Mouse (Mus musculus): ENCODE measurements around the gene Lima1. TPM values are rescaled to one million over a fixed set of nuclear protein-coding genes. Genes with fewer than 3 reads are reported as not detected.

The Lima1 gene
- polyA plus RNA-seq, 1 experiment: 22.2 TPM

- TF ChIP-seq POLR2A (IDR thresholded peaks at IDR 0.05; ENCODE audit: borderline replicate concordance, extremely low read depth, insufficient read depth, insufficient read length, poor library complexity, severe bottlenecking): no peak
- TF ChIP-seq CTCF (IDR thresholded peaks at IDR 0.05; ENCODE audit: borderline replicate concordance, extremely low read depth, insufficient read depth, insufficient read length): no peak
- DNase-seq (ENCODE audit: low read depth): peak; percentile 58
These were observed 9.3 kb downstream of the Lima1 start for GRCm38 (mm10) chr15:99865942-99866341.

DNA sequence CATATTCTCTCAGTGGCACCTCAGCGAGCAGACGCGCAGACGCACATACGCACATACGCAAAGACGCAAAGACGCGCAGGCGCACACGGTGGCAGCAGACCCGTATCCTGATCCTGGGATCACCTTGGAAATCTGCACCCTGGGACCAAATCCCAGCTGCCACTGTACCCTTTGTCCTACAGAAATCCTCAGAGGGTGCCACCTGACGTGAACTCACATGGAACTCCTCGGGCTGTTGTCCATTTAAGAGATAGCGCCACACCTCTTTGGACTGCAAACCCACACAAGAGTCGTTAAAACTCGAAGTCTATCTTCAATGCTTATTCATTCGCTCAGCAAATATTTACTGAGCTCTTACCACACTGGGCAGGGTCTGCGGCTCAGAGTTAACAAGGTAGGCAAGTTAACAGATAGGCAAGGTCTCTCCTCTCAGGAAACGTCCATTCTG, 9.7 kb downstream of the Lima1 start:
- TF ChIP-seq CTCF (IDR thresholded peaks at IDR 0.05; ENCODE audit: borderline replicate concordance, extremely low read depth, insufficient read depth, insufficient read length) (no peak), POLR2A (IDR thresholded peaks at IDR 0.05; ENCODE audit: borderline replicate concordance, extremely low read depth, insufficient read depth, insufficient read length, poor library complexity, severe bottlenecking) (no peak)

GRCm38 (mm10) chr15:99865046-99865445, 10.2 kb downstream of the Lima1 start:
- DNase-seq (ENCODE audit: low read depth): no peak
- TF ChIP-seq POLR2A (IDR thresholded peaks at IDR 0.05; ENCODE audit: borderline replicate concordance, extremely low read depth, insufficient read depth, insufficient read length, poor library complexity, severe bottlenecking): no peak
- no peak for TF ChIP-seq CTCF (IDR thresholded peaks at IDR 0.05; ENCODE audit: borderline replicate concordance, extremely low read depth, insufficient read depth, insufficient read length)

More for the DNA sequence above, 9.7 kb downstream of the Lima1 start:
- no peak for DNase-seq (ENCODE audit: low read depth)

DNA sequence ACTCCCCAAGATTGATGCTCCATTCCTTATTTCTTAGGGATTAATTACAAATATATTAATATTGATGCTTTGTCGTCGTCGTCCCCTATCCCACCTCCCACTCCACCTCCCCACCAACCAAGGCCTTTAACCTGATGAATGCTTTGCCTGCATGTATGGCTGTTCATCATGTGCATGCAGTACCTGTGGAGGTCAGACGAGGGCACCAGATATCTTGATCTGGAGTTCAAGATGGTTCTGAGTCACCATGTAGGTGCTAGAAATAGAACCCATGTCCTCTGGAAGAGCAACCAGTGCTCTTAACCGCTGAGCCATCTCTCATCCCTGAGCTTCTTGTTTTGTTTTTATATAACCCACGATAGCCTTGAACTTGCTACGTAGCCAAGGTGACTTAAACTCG, 11.5 kb downstream of the Lima1 start:
- no peak for DNase-seq (ENCODE audit: low read depth)
- no peak for TF ChIP-seq CTCF (IDR thresholded peaks at IDR 0.05; ENCODE audit: borderline replicate concordance, extremely low read depth, insufficient read depth, insufficient read length)
- no peak for TF ChIP-seq POLR2A (IDR thresholded peaks at IDR 0.05; ENCODE audit: borderline replicate concordance, extremely low read depth, insufficient read depth, insufficient read length, poor library complexity, severe bottlenecking)

DNA sequence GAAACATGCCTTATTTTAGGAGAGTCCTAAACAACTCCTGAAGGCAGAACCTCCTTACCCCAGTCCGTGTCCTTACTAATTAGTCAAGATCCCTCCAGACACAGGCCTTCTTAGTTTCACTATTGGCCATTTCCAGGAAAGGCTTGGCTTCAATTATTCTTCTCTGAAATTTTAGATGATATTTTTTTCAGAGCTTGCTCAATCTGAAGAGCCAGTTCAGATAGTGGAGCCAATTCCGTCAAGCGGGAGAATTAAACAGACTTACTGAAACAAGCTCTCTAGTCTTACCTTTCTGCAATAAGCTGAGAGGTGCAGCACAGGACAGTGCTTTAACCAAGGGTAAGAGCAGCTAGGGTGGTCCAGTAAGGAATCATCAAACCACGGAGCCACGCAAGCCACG, 11.9 kb downstream of the Lima1 start:
- DNase-seq (ENCODE audit: low read depth): no peak
- TF ChIP-seq POLR2A (IDR thresholded peaks at IDR 0.05; ENCODE audit: borderline replicate concordance, extremely low read depth, insufficient read depth, insufficient read length, poor library complexity, severe bottlenecking) (no peak), CTCF (IDR thresholded peaks at IDR 0.05; ENCODE audit: borderline replicate concordance, extremely low read depth, insufficient read depth, insufficient read length) (no peak)

GRCm38 (mm10) chr15:99862473-99862872, 12.8 kb downstream of the Lima1 start:
- DNase-seq (ENCODE audit: low read depth): peak; percentile 33
- TF ChIP-seq POLR2A (IDR thresholded peaks at IDR 0.05; ENCODE audit: borderline replicate concordance, extremely low read depth, insufficient read depth, insufficient read length, poor library complexity, severe bottlenecking) (no peak), CTCF (IDR thresholded peaks at IDR 0.05; ENCODE audit: borderline replicate concordance, extremely low read depth, insufficient read depth, insufficient read length) (no peak)

GRCm38 (mm10) chr15:99861955-99862354, 13.3 kb downstream of the Lima1 start:
- peak; percentile 63 for DNase-seq (ENCODE audit: low read depth)
- TF ChIP-seq POLR2A (IDR thresholded peaks at IDR 0.05; ENCODE audit: borderline replicate concordance, extremely low read depth, insufficient read depth, insufficient read length, poor library complexity, severe bottlenecking) (no peak), CTCF (IDR thresholded peaks at IDR 0.05; ENCODE audit: borderline replicate concordance, extremely low read depth, insufficient read depth, insufficient read length) (peak; percentile 7; the same call in 1 of the 2 replicates)

- TF ChIP-seq CTCF (IDR thresholded peaks at IDR 0.05; ENCODE audit: borderline replicate concordance, extremely low read depth, insufficient read depth, insufficient read length): no peak
- TF ChIP-seq POLR2A (IDR thresholded peaks at IDR 0.05; ENCODE audit: borderline replicate concordance, extremely low read depth, insufficient read depth, insufficient read length, poor library complexity, severe bottlenecking): no peak
- no peak for DNase-seq (ENCODE audit: low read depth)
These were observed 13.7 kb downstream of the Lima1 start for GRCm38 (mm10) chr15:99861536-99861935.

GRCm38 (mm10) chr15:99859644-99860392, 15.4 kb downstream of the Lima1 start:
- DNase-seq (ENCODE audit: low read depth): peak; percentile 81
- TF ChIP-seq POLR2A (IDR thresholded peaks at IDR 0.05; ENCODE audit: borderline replicate concordance, extremely low read depth, insufficient read depth, insufficient read length, poor library complexity, severe bottlenecking) (no peak), CTCF (IDR thresholded peaks at IDR 0.05; ENCODE audit: borderline replicate concordance, extremely low read depth, insufficient read depth, insufficient read length) (no peak)

- TF ChIP-seq POLR2A (IDR thresholded peaks at IDR 0.05; ENCODE audit: borderline replicate concordance, extremely low read depth, insufficient read depth, insufficient read length, poor library complexity, severe bottlenecking) (no peak), CTCF (IDR thresholded peaks at IDR 0.05; ENCODE audit: borderline replicate concordance, extremely low read depth, insufficient read depth, insufficient read length) (no peak)
- no peak for DNase-seq (ENCODE audit: low read depth)
These were observed 17.8 kb downstream of the Lima1 start for GRCm38 (mm10) chr15:99857479-99857878.

- DNase-seq (ENCODE audit: low read depth): peak; percentile 51
These were observed 20.1 kb downstream of the Lima1 start for GRCm38 (mm10) chr15:99855119-99855518.

More at GRCm38 (mm10) chr15:99855119-99855518, 20.1 kb downstream of the Lima1 start:
- TF ChIP-seq POLR2A (IDR thresholded peaks at IDR 0.05; ENCODE audit: borderline replicate concordance, extremely low read depth, insufficient read depth, insufficient read length, poor library complexity, severe bottlenecking) (no peak), CTCF (IDR thresholded peaks at IDR 0.05; ENCODE audit: borderline replicate concordance, extremely low read depth, insufficient read depth, insufficient read length) (no peak)

Measured in brain, embryonic 14.5 days (tissue).